Mouse (Mus musculus) gastrocnemius, adult 2 months (tissue): ENCODE data around the gene Lifr. TPM values are rescaled to one million over a fixed set of nuclear protein-coding genes. Genes with fewer than 3 reads are reported as not detected.

Source experiments
- DNase-seq: peaks from one replicate; pipeline ENCODE4 v3.0.0; 2022
- H3K27ac ChIP-seq: fragments of 200-600 bp; 2 replicates; pipeline ENCODE4 v1.8.1; 2022; ENCODE audit warnings: mild to moderate bottlenecking
- H3K4me3 ChIP-seq: fragments of 200-600 bp; 2 replicates; pipeline ENCODE4 v1.8.1; 2022; ENCODE audit warnings: mild to moderate bottlenecking, moderate library complexity
- CTCF ChIP-seq: fragments of 200-600 bp; IDR thresholded peaks from 2 replicates; pipeline ENCODE4 v1.8.1; 2022; ENCODE audit warnings: antibody characterized with exemption, mild to moderate bottlenecking, moderate library complexity
- intact Hi-C: fragments of 180-260 bp; cut with DNase I; formaldehyde crosslinking; loops from one replicate; pipeline ENCODE4 v1.15.1; 2025
- total RNA-seq, 2 experiments: library from RNA; stranded (reverse); gene quantifications; 2 replicates each; pipeline ENCODE4 v1.2.3; 2021

Gene Lifr
- total RNA-seq, 2 experiments from 2014 or later = 66.2 to 83.3 TPM

- H3K27ac ChIP-seq = peak overlapping the region; percentile 81
Measured at GRCm38 (mm10) chr15:7203606-7204330, 113.4 kb downstream of the Lifr start.

GRCm38 (mm10) chr15:7204917-7205316 lies 114.5 kb downstream of the Lifr start:
- no peak overlapping the region for H3K4me3 ChIP-seq
- no peak for DNase-seq
- intact Hi-C loops = loop anchor here (5.0 kb wide), 2 partner anchors 33 to 68 kb away; no protein-coding TSS in a partner anchor
- TF ChIP-seq CTCF = no peak
- peak overlapping the region; percentile 81 for H3K27ac ChIP-seq

More at GRCm38 (mm10) chr15:7203606-7204330, 113.4 kb downstream of the Lifr start:
- H3K4me3 ChIP-seq = peak overlapping the region; percentile 20
- peak; percentile 73 for DNase-seq
- intact Hi-C loops = no loop called here
- no peak for TF ChIP-seq CTCF

DNA sequence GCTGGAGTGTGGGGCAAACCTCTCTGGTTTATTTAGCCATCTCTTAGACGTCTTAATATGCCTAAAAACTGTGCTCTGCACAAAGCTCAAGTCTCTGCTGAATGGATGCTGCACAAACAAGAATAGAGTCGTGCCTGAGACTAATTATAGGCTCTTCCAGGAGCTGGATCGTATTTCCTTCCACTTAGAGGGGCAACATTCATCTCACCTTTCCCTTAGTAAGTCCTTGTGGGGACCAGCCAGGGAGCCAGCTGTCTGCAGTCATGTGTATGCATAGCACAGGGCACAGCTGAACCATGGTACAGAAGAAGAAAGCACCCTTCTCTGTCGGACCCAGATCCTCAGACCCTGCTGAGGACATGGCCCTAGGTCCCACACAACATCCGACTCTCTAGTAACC lies 115.7 kb downstream of the Lifr start:
- peak overlapping the region; percentile 81 for H3K27ac ChIP-seq
- no peak for TF ChIP-seq CTCF
- peak; percentile 70 for DNase-seq
- intact Hi-C loops = loop anchor here (5.0 kb wide), 2 partner anchors 34 to 69 kb away; no protein-coding TSS in a partner anchor
- H3K4me3 ChIP-seq = peak overlapping the region; percentile 36; the same call in 1 of the 2 replicates

DNA sequence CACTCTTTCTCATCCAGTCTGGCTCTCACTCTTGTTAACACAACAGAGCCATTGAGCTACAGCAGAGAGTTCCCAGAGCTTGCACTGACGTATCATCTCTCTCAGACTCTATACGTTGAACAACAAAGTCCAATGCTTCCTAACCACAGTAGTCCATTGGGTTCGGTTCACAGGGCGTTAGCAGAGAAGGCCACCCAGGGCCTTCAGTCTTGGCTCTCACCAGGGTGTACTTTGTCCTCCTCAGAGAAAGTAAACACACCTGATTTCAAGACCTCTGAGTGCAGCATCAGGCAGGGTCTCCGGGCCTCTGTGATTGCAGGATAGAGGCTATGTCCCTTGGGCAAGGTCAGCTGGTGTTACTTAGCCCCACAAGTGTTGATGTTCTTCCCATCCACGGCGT lies 116.9 kb downstream of the Lifr start:
- peak overlapping the region; percentile 17 for H3K27ac ChIP-seq
- no peak overlapping the region for H3K4me3 ChIP-seq
- TF ChIP-seq CTCF = no peak
- DNase-seq = no peak
- intact Hi-C loops = loop anchor here (5.0 kb wide), 2 partner anchors 35 to 70 kb away; no protein-coding TSS in a partner anchor

DNA sequence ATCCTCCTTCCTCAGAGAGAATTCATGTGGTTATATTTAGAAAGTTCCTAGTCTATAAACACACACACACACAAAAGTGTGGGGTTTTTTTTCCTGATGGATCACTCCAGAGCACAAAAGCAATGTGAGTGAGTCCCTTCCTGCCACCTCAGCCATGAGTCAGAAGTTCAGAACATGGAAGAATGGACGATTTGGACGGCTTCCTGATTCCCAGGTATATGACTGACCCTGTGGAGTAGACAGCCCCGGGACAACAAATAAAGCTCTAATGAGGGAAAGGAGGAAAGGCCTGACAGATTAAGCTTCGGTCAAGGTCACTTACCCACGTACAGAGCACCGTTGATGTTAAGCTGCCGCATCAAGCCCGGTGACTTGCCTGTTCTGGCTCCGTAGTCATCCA lies 117.8 kb downstream of the Lifr start:
- 0 out of 2 replicates have a peak overlapping the region, but pooled peaks have one; percentile 11 for H3K4me3 ChIP-seq
- TF ChIP-seq CTCF = no peak
- peak overlapping the region; percentile 56 for H3K27ac ChIP-seq
- intact Hi-C loops = loop anchor here (5.0 kb wide), 2 partner anchors 36 to 71 kb away; no protein-coding TSS in a partner anchor
- DNase-seq = no peak

GRCm38 (mm10) chr15:7213683-7214082 lies 123.3 kb downstream of the Lifr start:
- intact Hi-C loops = no loop called here
- H3K4me3 ChIP-seq = no peak overlapping the region
- H3K27ac ChIP-seq = no peak overlapping the region; the same call in 1 of the 2 replicates
- DNase-seq = peak; percentile 68
- no peak for TF ChIP-seq CTCF

DNA sequence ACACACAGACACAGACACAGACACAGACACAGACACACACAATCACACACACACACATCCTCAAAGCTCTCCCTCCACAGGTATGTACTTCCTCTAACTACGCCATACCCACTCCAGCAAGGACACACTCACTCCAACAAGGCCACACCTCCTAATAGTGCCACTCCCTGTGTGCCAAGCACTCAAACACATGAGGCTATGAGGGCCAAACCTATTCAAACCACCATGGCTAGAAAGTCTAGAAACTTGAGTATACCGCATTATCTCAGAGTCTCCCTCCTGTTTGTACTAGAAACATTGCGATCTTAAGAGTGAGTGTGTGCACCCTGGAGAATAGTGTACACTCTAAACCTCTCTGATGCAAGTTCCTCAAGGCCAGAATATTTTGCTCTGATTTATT lies 125.4 kb downstream of the Lifr start:
- no peak for TF ChIP-seq CTCF
- intact Hi-C loops = no loop called here

DNA sequence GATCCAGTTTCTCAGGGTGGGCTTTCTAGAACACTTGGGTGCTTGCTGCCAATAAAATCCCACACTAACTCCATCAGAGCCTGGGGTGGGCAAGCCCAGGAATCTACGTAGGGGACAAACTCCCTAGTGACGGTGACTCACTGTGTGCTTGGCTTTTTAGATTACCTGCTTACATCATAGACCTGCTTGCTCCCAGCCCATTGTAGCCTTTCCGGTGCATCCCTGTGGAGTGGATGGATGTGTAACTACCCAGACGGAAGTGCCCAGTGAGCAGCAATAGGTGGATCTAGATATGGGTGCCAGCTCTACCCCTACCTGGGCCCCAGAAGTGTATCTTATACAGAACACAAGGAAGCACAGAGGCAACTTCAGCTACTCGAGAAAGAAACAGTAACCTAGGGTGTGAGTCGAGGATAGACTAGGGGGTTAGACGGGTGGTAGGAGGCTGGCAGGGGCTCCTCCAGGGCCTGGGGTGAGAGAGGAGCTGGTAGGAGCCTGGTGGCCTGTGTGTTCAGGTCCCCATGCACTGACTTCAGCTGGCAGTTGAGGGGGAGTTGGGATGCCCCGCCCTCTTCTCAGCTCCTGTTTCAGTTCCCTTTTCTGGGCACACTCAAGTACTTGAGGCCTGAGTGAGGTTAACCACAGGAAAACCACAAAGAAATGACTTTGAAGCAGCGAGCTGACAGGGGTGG lies 126.3 kb downstream of the Lifr start:
- peak; percentile 32 for DNase-seq
- Histone ChIP-seq H3K27ac (no peak overlapping the region; the same call in 1 of the 2 replicates), H3K4me3 (no peak overlapping the region)
- intact Hi-C loops = no loop called here
- no peak for TF ChIP-seq CTCF

More for the DNA sequence above, 125.4 kb downstream of the Lifr start:
- Histone ChIP-seq H3K4me3 (no peak overlapping the region), H3K27ac (no peak overlapping the region)
- no peak for DNase-seq

- intact Hi-C loops = no loop called here
- Histone ChIP-seq H3K27ac (no peak overlapping the region; the same call in 1 of the 2 replicates), H3K4me3 (no peak overlapping the region)
- no peak for DNase-seq
- no peak for TF ChIP-seq CTCF
Measured at GRCm38 (mm10) chr15:7217273-7217598, 126.8 kb downstream of the Lifr start.

- no peak for TF ChIP-seq CTCF
- Histone ChIP-seq H3K27ac (peak overlapping the region; percentile 91), H3K4me3 (peak overlapping the region; percentile 67)
- peak; percentile 86 for DNase-seq
- intact Hi-C loops = loop anchor here (2.0 to 10.0 kb wide), 2 partner anchors 92 to 508 kb away; no protein-coding TSS in a partner anchor
Measured at GRCm38 (mm10) chr15:7222809-7223208, 132.4 kb downstream of the Lifr start.

GRCm38 (mm10) chr15:7224151-7224775 lies 133.8 kb downstream of the Lifr start:
- no peak for TF ChIP-seq CTCF
- peak overlapping the region; percentile 91 for H3K27ac ChIP-seq
- intact Hi-C loops = loop anchor here (10.0 kb wide), 1 partner anchor 509 kb away; no protein-coding TSS in a partner anchor
- H3K4me3 ChIP-seq = peak overlapping the region; percentile 8; the same call in 1 of the 2 replicates
- DNase-seq = peak; percentile 56

- peak; percentile 86 for DNase-seq
- intact Hi-C loops = loop anchor here (1.0 to 10.0 kb wide), 4 partner anchors 214 to 511 kb away; no protein-coding TSS in a partner anchor
- TF ChIP-seq CTCF = no peak
- H3K4me3 ChIP-seq = no peak overlapping the region
- no peak overlapping the region for H3K27ac ChIP-seq
Measured at GRCm38 (mm10) chr15:7226225-7226624, 135.8 kb downstream of the Lifr start.
